Mouse (Mus musculus) kidney, postnatal 0 days (tissue): ENCODE results near the gene Glrx5. TPM values are rescaled to one million over a fixed set of nuclear protein-coding genes. Genes with fewer than 3 reads are reported as not detected.

Experiments
- ATAC-seq: fragments of 200-750 bp; cut with Nextera tagmentation; replicated peaks from 2 replicates; pipeline ENCODE4 v1.8.0; 2017; ENCODE audit warnings: low read depth, moderate number of reproducible peaks, moderate TSS enrichment, moderate library complexity; ENCODE audit not compliant: low FRiP score
- DNase-seq: peaks from one replicate; pipeline ENCODE4 v3.0.0-alpha.2; 2016; ENCODE audit warnings: low spot score
- H3K27ac ChIP-seq: fragments of 300-500 bp; sonication (generic); 2 replicates; pipeline ENCODE4 v1.5.1; 2014; ENCODE audit warnings: mild to moderate bottlenecking
- H3K27me3 ChIP-seq: fragments of 300-500 bp; sonication (generic); 2 replicates; pipeline ENCODE4 v1.6.1; 2014; ENCODE audit warnings: low read length, mixed read lengths; ENCODE audit not compliant: insufficient read depth
- H3K36me3 ChIP-seq: fragments of 300-500 bp; sonication (generic); 2 replicates; pipeline ENCODE4 v1.6.1; 2014; ENCODE audit warnings: low read length, mixed read lengths; ENCODE audit not compliant: insufficient read depth
- H3K4me1 ChIP-seq: fragments of 300-500 bp; sonication (generic); replicated peaks from 2 replicates; pipeline ENCODE4 v1.6.1; 2014; ENCODE audit warnings: antibody characterized with exemption, low read length, mixed read lengths; ENCODE audit not compliant: insufficient read depth
- H3K4me2 ChIP-seq: fragments of 300-500 bp; sonication (generic); 2 replicates; pipeline ENCODE4 v1.6.1; 2014; ENCODE audit warnings: mild to moderate bottlenecking, low read length, moderate library complexity, mixed read lengths
- H3K4me3 ChIP-seq: fragments of 300-500 bp; sonication (generic); replicated peaks from 2 replicates; pipeline ENCODE4 v1.5.1; 2014; ENCODE audit warnings: low read depth, low read length
- H3K9ac ChIP-seq: fragments of 300-500 bp; sonication (generic); 2 replicates; pipeline ENCODE4 v1.6.1; 2014; ENCODE audit warnings: low read depth, low read length
- H3K9me3 ChIP-seq: fragments of 300-500 bp; sonication (generic); replicated peaks from 2 replicates; pipeline ENCODE4 v1.6.1; 2016; ENCODE audit warnings: low read length, inconsistent platforms, mixed read lengths
- CTCF ChIP-seq: IDR thresholded peaks from 2 replicates; pipeline ENCODE4 v1.5.1; 2016; ENCODE audit warnings: antibody characterized with exemption, low read depth, mild to moderate bottlenecking, moderate library complexity
- WGBS: fragments of 180-500 bp; shearing (Covaris S2); extraction: QIAGEN DNeasy Blood & Tissue Kit; methylation state at CpG from one replicate; pipeline ENCODE4 v1.1.7; 2014; 5-methylcytosine and 5-hydroxymethylcytosine counted together
- polyA plus RNA-seq: library from polyadenylated mRNA; unstranded; fragments of >200 nt; fragmentation: Nextera tagmentation; extraction: Ambion mirVana; gene quantifications from 2 replicates; pipeline ENCODE4 v1.2.1, GENCODE M21; 2015

The Glrx5 gene
- polyA plus RNA-seq, 1 experiment from 2014 or later: 225 TPM

GRCm38 (mm10) chr12:105016639-105017038, 15.8 kb upstream of the Glrx5 start:
- 59% methylated on average over 10 of the region's 10 CpGs for WGBS
- H3K27me3 ChIP-seq: no peaks in the 10 kb centered on the region
- no peaks in the 10 kb centered on the region for H3K9me3 ChIP-seq
- H3K27ac ChIP-seq: 0 out of 2 replicates have a peak overlapping the region, but pooled peaks have one; percentile 8
- no peak overlapping the region for H3K4me3 ChIP-seq
- ATAC-seq (peak; percentile 78), DNase-seq (peak; percentile 57)
- 0 out of 2 replicates have a peak, but pooled peaks cover 8% of the 10 kb centered on the region for H3K4me1 ChIP-seq
- H3K36me3 ChIP-seq: no peaks in the 10 kb centered on the region
- H3K9ac ChIP-seq: no peak overlapping the region
- TF ChIP-seq CTCF: no peak
- H3K4me2 ChIP-seq: 0 out of 2 replicates have a peak overlapping the region, but pooled peaks have one; percentile 6

GRCm38 (mm10) chr12:105019359-105020219, 12.9 kb upstream of the Glrx5 start:
- H3K4me2 ChIP-seq: no peak overlapping the region
- ATAC-seq: no peak
- H3K4me1 ChIP-seq: 0 out of 2 replicates have a peak, but pooled peaks cover 5% of the 10 kb centered on the region
- no peaks in the 10 kb centered on the region for H3K27me3 ChIP-seq
- H3K36me3 ChIP-seq: no peaks in the 10 kb centered on the region
- no peak for DNase-seq
- no peak for TF ChIP-seq CTCF
- no peak overlapping the region for H3K4me3 ChIP-seq
- no peak overlapping the region for H3K27ac ChIP-seq
- H3K9me3 ChIP-seq: no peaks in the 10 kb centered on the region
- WGBS: 65% methylated on average over 19 of the region's 19 CpGs
- no peak overlapping the region for H3K9ac ChIP-seq

GRCm38 (mm10) chr12:105021441-105022069, 10.9 kb upstream of the Glrx5 start:
- 66% methylated on average over 8 of the region's 8 CpGs for WGBS
- no peaks in the 10 kb centered on the region for H3K27me3 ChIP-seq
- H3K9me3 ChIP-seq: no peaks in the 10 kb centered on the region
- 0 out of 2 replicates have a peak, but pooled peaks cover 5% of the 10 kb centered on the region for H3K4me1 ChIP-seq
- H3K27ac ChIP-seq: no peak overlapping the region
- H3K36me3 ChIP-seq: no peaks in the 10 kb centered on the region
- ATAC-seq: no peak
- no peak overlapping the region for H3K4me3 ChIP-seq
- no peak for DNase-seq
- TF ChIP-seq CTCF: no peak
- H3K9ac ChIP-seq: no peak overlapping the region
- H3K4me2 ChIP-seq: no peak overlapping the region

- H3K9ac ChIP-seq: no peak overlapping the region
- WGBS: 47% methylated on average over 7 of the region's 7 CpGs
- ATAC-seq: no peak
These were observed 10.3 kb upstream of the Glrx5 start for GRCm38 (mm10) chr12:105022141-105022540.

GRCm38 (mm10) chr12:105022776-105023175, 9.7 kb upstream of the Glrx5 start:
- no peaks in the 10 kb centered on the region for H3K36me3 ChIP-seq
- H3K9me3 ChIP-seq: no peaks in the 10 kb centered on the region
- H3K9ac ChIP-seq: no peak overlapping the region
- no peak for ATAC-seq
- H3K4me1 ChIP-seq: 0 out of 2 replicates have a peak, but pooled peaks cover 5% of the 10 kb centered on the region
- H3K4me2 ChIP-seq: no peak overlapping the region
- H3K4me3 ChIP-seq: no peak overlapping the region
- TF ChIP-seq CTCF: no peak
- no peak for DNase-seq
- H3K27me3 ChIP-seq: no peaks in the 10 kb centered on the region
- WGBS: 96% methylated on average over 9 of the region's 9 CpGs
- no peak overlapping the region for H3K27ac ChIP-seq

More at GRCm38 (mm10) chr12:105022141-105022540, 10.3 kb upstream of the Glrx5 start:
- H3K27me3 ChIP-seq: no peaks in the 10 kb centered on the region
- no peaks in the 10 kb centered on the region for H3K36me3 ChIP-seq
- 0 out of 2 replicates have a peak, but pooled peaks cover 5% of the 10 kb centered on the region for H3K4me1 ChIP-seq
- no peak for DNase-seq
- no peak overlapping the region for H3K27ac ChIP-seq
- no peak overlapping the region for H3K4me3 ChIP-seq
- TF ChIP-seq CTCF: no peak
- H3K9me3 ChIP-seq: no peaks in the 10 kb centered on the region
- no peak overlapping the region for H3K4me2 ChIP-seq

- Histone ChIP-seq H3K4me2 (no peak overlapping the region), H3K27me3 (no peaks in the 10 kb centered on the region), H3K9ac (no peak overlapping the region), H3K27ac (no peak overlapping the region), H3K4me3 (no peak overlapping the region), H3K9me3 (no peaks in the 10 kb centered on the region), H3K36me3 (0 out of 2 replicates have a peak, but pooled peaks cover 4% of the 10 kb centered on the region), H3K4me1 (0 out of 2 replicates have a peak, but pooled peaks cover 5% of the 10 kb centered on the region)
- DNase-seq: peak; percentile 85
- peak; percentile 90 for TF ChIP-seq CTCF
- ATAC-seq: no peak
- WGBS: 47% methylated on average over 8 of the region's 8 CpGs
These were observed 7.1 kb upstream of the Glrx5 start for GRCm38 (mm10) chr12:105025271-105025946.
